Mouse (Mus musculus): ENCODE measurements around the gene Ankrd55. TPM values are rescaled to one million over a fixed set of nuclear protein-coding genes. Genes with fewer than 3 reads are reported as not detected.

Ankrd55 gene
- total RNA-seq, 2 experiments from 2014 or later = not detected

DNA sequence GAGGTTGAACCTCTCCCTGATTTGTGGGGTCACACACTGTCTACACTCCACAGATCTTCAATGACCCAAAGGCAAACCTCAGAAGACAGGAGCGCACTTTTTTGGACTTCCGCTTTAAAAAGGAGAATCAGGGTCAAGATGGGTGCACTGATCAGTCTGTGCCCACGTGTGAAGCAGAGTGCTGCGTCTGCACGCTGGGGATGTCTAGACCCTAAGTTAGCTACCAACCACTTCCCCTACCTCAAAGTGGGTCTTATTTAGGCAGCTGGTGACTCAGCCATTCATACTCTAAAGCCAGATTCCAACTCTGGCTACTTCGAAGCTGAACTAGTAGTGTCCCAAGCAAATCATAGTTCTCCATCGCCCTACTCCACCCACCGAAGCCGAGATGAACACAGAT is 48.9 kb downstream of the Ankrd55 start:
- no peak for ATAC-seq (replicated peaks; ENCODE audit: low FRiP score, poor library complexity, severe bottlenecking)

DNA sequence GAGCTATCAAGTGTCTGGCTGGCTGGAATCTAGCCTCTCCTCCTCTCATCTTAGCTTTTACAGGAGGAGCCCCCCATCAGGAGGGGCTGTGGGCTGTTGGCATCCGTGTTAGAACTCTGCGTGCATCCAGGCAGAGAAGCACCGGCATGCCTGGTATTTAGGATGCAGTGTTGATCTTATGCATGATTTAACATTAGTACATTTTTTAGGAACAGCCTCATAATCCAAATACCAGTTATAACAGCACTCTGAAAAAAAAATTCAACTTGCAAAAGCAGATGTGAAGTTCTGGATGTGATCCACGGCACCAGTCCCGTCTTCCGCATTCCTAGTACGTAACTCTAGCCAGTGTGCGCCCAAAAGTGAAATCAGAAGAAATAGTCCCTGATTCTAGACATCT is 52.0 kb downstream of the Ankrd55 start:
- no peak for ATAC-seq (replicated peaks; ENCODE audit: low FRiP score, poor library complexity, severe bottlenecking)

DNA sequence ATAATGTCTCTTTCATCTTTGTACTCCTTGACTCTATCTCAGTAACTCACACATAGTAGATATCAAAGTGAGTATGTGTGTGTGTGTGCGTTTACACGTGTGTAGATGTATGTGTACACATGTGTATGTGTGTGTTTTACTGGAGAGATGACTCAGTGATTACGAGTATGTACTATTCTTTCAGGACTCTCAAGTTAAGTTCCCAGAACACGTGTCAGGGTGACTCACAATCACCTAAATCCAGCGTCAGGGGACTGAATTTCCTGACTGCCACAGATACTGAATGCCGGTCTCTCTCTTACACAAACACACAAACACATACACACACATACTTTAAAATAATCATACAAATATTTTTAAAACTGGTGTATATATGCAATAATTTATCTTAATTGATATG is 52.5 kb downstream of the Ankrd55 start:
- no peak for ATAC-seq (replicated peaks; ENCODE audit: low FRiP score, poor library complexity, severe bottlenecking)

GRCm38 (mm10) chr13:112342971-112343627 is 54.8 kb downstream of the Ankrd55 start:
- no peak for ATAC-seq (replicated peaks; ENCODE audit: low FRiP score, poor library complexity, severe bottlenecking)

DNA sequence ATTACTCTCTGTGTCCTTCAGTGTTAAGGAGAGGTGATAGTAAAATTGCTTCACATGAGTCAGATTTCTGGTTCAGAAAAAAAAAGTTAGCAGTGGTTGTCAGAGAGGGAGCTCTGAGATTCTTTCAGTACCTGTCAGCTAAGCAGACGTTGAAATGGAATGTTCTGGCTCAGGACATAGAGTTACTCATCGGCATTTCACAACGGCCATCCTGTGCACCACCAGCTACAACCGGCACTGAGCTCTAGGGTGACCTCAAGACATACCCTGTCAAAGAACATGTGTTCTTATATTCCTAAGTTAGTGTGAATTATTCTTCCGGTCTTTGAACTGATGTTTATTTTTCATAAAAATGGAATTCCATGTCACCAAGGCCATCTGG is 55.4 kb downstream of the Ankrd55 start:
- ATAC-seq (replicated peaks; ENCODE audit: low FRiP score, poor library complexity, severe bottlenecking) = no peak

DNA sequence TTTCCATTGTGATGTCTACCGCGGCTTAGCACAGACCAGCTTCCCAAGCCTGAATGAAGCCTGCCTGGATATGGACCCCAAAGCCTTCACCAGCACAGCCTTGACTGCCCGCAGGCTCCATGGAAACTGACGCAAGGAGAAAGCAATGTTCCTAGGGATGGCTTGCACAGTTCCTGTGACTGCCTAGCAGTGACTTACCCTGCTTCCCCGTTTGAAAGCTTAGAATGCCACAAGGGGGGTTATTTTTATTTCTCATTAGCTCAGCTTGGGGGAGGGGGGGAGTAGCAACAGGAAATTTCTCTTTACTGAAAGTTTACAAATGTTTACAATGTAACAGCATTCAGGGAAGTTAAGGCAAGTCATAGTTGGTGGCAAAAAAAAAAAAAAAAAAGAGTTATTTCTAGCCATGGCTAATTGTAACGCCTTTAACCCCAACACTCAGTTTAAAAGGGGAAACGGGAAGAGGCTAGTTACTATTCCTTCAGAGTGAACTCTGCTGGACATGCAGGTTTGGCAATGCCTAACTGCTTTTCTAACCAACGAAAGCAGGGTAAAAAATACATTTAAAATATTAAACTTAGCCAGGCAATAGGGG is 56.1 kb downstream of the Ankrd55 start:
- ATAC-seq (replicated peaks; ENCODE audit: low FRiP score, poor library complexity, severe bottlenecking) = no peak

GRCm38 (mm10) chr13:112345542-112345941 is 57.3 kb downstream of the Ankrd55 start:
- ATAC-seq (replicated peaks; ENCODE audit: low FRiP score, poor library complexity, severe bottlenecking) = no peak

DNA sequence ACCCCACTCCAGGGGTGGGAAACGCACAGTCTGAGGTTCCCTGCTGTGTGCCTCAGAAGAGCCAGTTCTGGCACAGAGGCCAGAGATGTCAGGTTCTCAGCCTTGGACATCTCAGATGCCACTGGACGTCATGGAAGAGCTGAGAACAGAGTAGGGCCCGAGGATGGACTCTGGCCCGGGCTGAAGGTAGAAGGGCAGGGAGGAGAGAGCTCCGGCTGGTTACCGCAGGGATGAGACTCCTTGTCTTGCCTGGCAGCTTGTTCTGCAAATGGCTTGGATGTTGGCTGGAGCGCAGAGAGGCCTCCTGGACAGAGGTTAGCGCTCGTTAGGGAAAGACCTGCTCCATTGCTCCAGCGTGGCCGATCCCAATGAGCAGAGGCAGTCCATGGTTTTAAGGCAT is 57.8 kb downstream of the Ankrd55 start:
- ATAC-seq (replicated peaks; ENCODE audit: low FRiP score, poor library complexity, severe bottlenecking) = no peak

DNA sequence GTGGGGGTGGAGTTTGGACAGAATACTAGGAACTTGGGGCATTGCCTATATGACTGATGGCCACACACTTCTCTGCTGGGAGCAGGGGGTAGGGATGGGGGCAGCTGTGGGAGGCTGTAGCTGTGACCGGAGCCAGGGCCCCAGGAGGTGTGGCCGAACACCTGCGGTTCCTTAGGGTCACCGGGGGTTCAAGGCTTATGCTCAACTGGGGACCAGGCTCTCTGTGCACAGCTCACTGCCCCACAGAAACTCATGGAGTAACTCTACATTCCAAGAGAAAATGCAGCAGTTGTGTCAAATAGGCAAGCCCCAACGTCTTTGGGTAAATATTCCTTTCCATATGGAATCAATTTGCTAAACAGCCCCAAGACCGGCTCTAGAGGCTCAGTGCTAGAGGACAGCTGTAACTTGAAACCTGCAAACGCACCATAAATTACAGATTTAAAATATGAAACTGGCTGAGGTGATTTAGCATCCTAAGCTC is 58.5 kb downstream of the Ankrd55 start:
- ATAC-seq (replicated peaks; ENCODE audit: low FRiP score, poor library complexity, severe bottlenecking) = no peak

GRCm38 (mm10) chr13:112348250-112348649 is 60.0 kb downstream of the Ankrd55 start:
- no peak for ATAC-seq (replicated peaks; ENCODE audit: low FRiP score, poor library complexity, severe bottlenecking)

DNA sequence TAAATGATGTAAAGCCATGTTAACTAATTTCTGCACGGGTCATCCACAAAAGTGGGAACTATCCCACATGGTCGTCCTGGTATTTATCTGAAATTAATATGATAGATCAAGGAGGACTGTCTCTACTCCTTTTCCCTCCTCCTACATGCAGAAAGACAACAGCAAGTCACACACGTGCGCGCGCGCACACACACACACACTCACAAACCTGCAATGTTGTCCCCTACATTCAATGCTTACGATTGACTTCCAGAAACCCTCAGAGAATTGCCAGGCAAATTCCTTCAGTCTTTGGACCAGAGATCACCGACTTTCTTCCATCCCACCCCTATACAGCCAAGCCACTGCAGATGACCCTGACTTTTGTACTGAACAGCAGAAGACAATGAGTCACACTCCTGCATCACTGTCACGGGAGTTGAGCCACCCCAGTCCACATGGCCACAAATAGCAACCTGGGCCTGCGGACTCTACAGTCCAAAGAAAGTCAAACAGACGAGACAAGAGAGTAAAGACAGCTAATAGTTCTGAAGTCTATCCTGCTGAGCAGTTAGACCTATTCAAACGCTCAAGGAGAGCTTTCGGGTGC is 60.7 kb downstream of the Ankrd55 start:
- ATAC-seq (replicated peaks; ENCODE audit: low FRiP score, poor library complexity, severe bottlenecking) = no peak

DNA sequence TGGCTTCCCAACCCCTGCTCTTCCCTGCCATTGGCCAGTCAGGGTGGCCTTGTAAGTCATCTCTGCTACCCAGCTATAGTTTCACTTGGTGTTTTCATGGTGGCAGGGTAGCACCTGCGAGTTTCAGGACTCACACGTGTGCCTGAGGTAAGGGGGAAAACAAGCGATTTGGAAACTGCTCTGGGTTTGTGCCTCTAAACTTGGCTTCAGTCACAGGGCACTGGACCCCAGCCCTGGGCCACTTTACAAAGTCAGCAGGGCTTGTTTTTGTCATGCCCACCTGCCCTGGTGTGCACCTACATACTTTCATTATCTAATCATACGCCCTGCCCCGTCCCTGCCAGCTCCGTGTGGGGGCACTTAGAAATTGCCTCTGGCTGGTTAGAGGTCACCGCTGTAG is 61.2 kb downstream of the Ankrd55 start:
- no peak; the same call in 1 of the 2 replicates for ATAC-seq (replicated peaks; ENCODE audit: low FRiP score, poor library complexity, severe bottlenecking)

DNA sequence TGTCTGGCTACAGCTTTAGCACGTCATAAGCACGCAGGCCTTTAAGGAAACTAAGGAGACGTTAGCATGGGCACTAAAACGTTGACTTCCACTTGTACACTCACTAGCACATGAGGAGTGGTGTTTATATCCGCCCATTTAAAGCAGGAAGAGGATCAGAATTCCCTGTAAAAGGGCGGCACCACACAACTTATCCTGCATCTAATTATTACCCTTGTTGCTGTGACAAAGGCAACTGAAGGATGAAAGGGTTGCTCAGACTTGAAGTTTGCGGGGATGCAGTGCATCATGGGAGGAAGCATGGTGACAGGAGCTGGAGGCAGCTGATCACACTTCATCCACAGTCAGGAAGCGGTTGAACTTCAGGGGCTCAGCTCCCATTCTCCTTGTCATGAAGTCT is 63.7 kb downstream of the Ankrd55 start:
- no peak for ATAC-seq (replicated peaks; ENCODE audit: low FRiP score, poor library complexity, severe bottlenecking)

- no peak for ATAC-seq (replicated peaks; ENCODE audit: low FRiP score, poor library complexity, severe bottlenecking)
These were observed 66.0 kb downstream of the Ankrd55 start for GRCm38 (mm10) chr13:112354109-112354867.

GRCm38 (mm10) chr13:112354958-112355357 is 66.7 kb downstream of the Ankrd55 start:
- no peak for ATAC-seq (replicated peaks; ENCODE audit: low FRiP score, poor library complexity, severe bottlenecking)

DNA sequence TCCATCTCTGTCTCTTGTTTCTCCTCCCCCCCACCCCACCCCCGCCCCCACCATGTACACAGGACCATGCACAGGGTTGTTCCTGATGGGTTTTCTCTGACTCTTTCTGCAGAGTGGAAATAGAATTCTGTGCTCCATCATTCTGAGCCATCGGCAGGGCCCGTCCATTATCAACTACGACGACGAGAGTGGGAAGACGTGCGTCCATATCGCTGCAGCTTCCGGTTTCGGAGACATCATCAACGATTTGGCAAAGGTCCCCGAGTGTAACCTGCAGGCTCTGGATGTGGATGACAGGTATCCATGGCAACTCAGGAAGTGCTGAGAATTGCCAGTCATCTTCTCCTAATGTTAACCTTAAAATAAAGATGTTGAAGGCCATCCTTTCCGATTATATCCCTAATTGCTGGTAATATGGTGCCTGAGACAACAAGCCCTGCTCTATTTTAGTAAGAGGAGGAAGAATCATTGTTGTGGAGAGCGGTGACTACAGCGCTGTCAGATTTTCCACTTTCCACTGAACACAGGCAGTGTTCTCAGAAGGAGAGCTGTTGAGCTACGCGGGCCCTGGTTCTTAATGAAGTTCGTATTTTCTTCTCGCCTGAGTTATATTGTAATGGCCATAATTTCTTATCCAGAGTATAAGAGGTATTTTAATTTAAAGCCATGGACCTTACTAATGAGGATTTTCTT is 67.7 kb downstream of the Ankrd55 start:
- ATAC-seq (replicated peaks; ENCODE audit: low FRiP score, poor library complexity, severe bottlenecking) = no peak

- ATAC-seq (replicated peaks; ENCODE audit: low FRiP score, poor library complexity, severe bottlenecking) = no peak
These were observed 73.3 kb downstream of the Ankrd55 start for GRCm38 (mm10) chr13:112361575-112361974.

GRCm38 (mm10) chr13:112363218-112363617 is 75.0 kb downstream of the Ankrd55 start:
- 0 out of 2 replicates have a peak, but pooled peaks have one; percentile 32 for ATAC-seq (replicated peaks; ENCODE audit: low FRiP score, poor library complexity, severe bottlenecking)

GRCm38 (mm10) chr13:112363746-112364145 is 75.5 kb downstream of the Ankrd55 start:
- ATAC-seq (replicated peaks; ENCODE audit: low FRiP score, poor library complexity, severe bottlenecking) = no peak

DNA sequence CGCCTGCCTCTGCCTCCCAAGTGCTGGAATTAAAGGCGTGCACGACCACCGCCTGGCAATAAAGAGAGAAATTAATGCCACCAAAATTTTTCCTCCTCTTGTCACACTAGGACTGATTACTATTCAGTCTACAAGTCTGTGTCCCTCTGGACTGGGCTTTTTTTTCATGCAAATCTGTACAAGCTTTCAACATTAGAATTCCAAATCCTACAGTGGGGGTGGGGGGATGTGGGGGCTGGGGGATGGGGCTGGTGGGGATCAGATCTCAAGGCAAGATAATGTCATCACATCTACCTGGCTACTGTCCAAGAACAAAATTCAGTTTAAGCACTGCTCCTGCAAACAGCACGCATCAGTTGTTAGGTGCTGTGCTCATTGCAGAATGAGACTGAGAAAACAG is 76.4 kb downstream of the Ankrd55 start:
- no peak for ATAC-seq (replicated peaks; ENCODE audit: low FRiP score, poor library complexity, severe bottlenecking)
